In genomic region chr11:23131122-23131521, GRCm38 (mm10) we compare ENCODE assay signal across 26 mouse cellular contexts.
DNase-seq lines count a peak whose midpoint lies in the region; ATAC-seq lines count a peak whose summit lies in the region.
"Had no signal": no experiment of that assay in that cellular context is flagged by ENCODE, and none has a peak within 500 bp of the region (broad histone marks: within the 10 kb centered on the region; RNA-seq: fewer than 3 reads in every experiment).

No protein-coding gene starts in this region.

- DNase-seq in embryonic facial prominence, embryonic 11.5 days (ENCODE audit: low spot score): peak; percentile 18
- DNase-seq in embryonic facial prominence, embryonic 10.5 days (ENCODE audit: low spot score): no peak
- DNase-seq in thymus, postnatal 0 days (ENCODE audit: low spot score): peak; percentile 4
- no peak for DNase-seq in thymus, postnatal 25 days
- peak; percentile 22 for DNase-seq in mesoderm, embryonic 11.5 days (ENCODE audit: low read depth, low spot score)
- no peak for DNase-seq in cerebellum, postnatal 25 days
- no peak for DNase-seq in MN1 (ENCODE audit: low spot score)
- DNase-seq: adrenal gland, adult 2 months; adrenal gland, postnatal 14 days; cerebellum, adult 11 months; cerebellum, adult 2 months; cerebellum, adult 9-11 months; cerebellum, postnatal 36 days; gastrocnemius, postnatal 25 days; heart, adult 18-20 months; heart, postnatal 10 days; heart, postnatal 36 days had no signal

- no peaks in the 10 kb centered on the region for H3K4me1 ChIP-seq in embryonic facial prominence, embryonic 11.5 days (ENCODE audit: control insufficient read depth, insufficient read depth, low read length)
- no peaks in the 10 kb centered on the region for H3K4me1 ChIP-seq in embryonic facial prominence, embryonic 10.5 days
- H3K4me1 ChIP-seq: embryonic facial prominence, embryonic 12.5 days; embryonic facial prominence, embryonic 15.5 days; forebrain, embryonic 12.5 days; forebrain, embryonic 15.5 days; heart, embryonic 12.5 days; heart, embryonic 15.5 days; hindbrain, embryonic 10.5 days; hindbrain, embryonic 13.5 days had no signal

- no peak overlapping the region for H3K9ac ChIP-seq in embryonic facial prominence, embryonic 11.5 days (replicated peaks; ENCODE audit: low read length)
- H3K9ac ChIP-seq: embryonic facial prominence, embryonic 12.5 days; embryonic facial prominence, embryonic 15.5 days; forebrain, embryonic 12.5 days; forebrain, embryonic 15.5 days; heart, embryonic 12.5 days; heart, embryonic 15.5 days; hindbrain, embryonic 13.5 days had no signal

- H3K4me2 ChIP-seq in embryonic facial prominence, embryonic 11.5 days (ENCODE audit: low read depth, low read length): no peak overlapping the region
- H3K4me2 ChIP-seq: embryonic facial prominence, embryonic 12.5 days; embryonic facial prominence, embryonic 15.5 days; forebrain, embryonic 12.5 days; forebrain, embryonic 15.5 days; heart, embryonic 12.5 days; heart, embryonic 15.5 days; hindbrain, embryonic 13.5 days had no signal

- no peaks in the 10 kb centered on the region for H3K9me3 ChIP-seq in embryonic facial prominence, embryonic 11.5 days (replicated peaks; ENCODE audit: control insufficient read depth, low read length)
- H3K9me3 ChIP-seq in embryonic facial prominence, embryonic 10.5 days: no peaks in the 10 kb centered on the region
- H3K9me3 ChIP-seq: embryonic facial prominence, embryonic 12.5 days; embryonic facial prominence, embryonic 15.5 days; forebrain, embryonic 12.5 days; forebrain, embryonic 15.5 days; heart, embryonic 15.5 days; hindbrain, embryonic 10.5 days; hindbrain, embryonic 13.5 days had no signal

- H3K27me3 ChIP-seq in embryonic facial prominence, embryonic 11.5 days (ENCODE audit: control insufficient read depth, insufficient read depth, low read length): no peaks in the 10 kb centered on the region
- no peaks in the 10 kb centered on the region for H3K27me3 ChIP-seq in embryonic facial prominence, embryonic 10.5 days (replicated peaks; ENCODE audit: low read depth, poor library complexity, severe bottlenecking)
- H3K27me3 ChIP-seq: embryonic facial prominence, embryonic 12.5 days; embryonic facial prominence, embryonic 15.5 days; forebrain, embryonic 12.5 days; forebrain, embryonic 15.5 days; heart, embryonic 12.5 days; heart, embryonic 15.5 days; hindbrain, embryonic 13.5 days had no signal

- no peak overlapping the region for H3K27ac ChIP-seq in embryonic facial prominence, embryonic 11.5 days (replicated peaks; ENCODE audit: low read depth, low read length)
- H3K27ac ChIP-seq in embryonic facial prominence, embryonic 10.5 days (replicated peaks): no peak overlapping the region
- H3K27ac ChIP-seq: embryonic facial prominence, embryonic 12.5 days; embryonic facial prominence, embryonic 15.5 days; forebrain, embryonic 12.5 days; forebrain, embryonic 15.5 days; heart, embryonic 15.5 days; hindbrain, embryonic 10.5 days; hindbrain, embryonic 13.5 days had no signal

- H3K36me3 ChIP-seq in embryonic facial prominence, embryonic 11.5 days (replicated peaks; ENCODE audit: control insufficient read depth, insufficient read depth, low read depth, low read length): no peaks in the 10 kb centered on the region
- H3K36me3 ChIP-seq in embryonic facial prominence, embryonic 10.5 days (replicated peaks): no peaks in the 10 kb centered on the region
- H3K36me3 ChIP-seq: embryonic facial prominence, embryonic 12.5 days; embryonic facial prominence, embryonic 15.5 days; forebrain, embryonic 12.5 days; forebrain, embryonic 15.5 days; heart, embryonic 12.5 days; heart, embryonic 15.5 days; hindbrain, embryonic 10.5 days; hindbrain, embryonic 13.5 days had no signal

- ATAC-seq in embryonic facial prominence, embryonic 11.5 days (replicated peaks; ENCODE audit: insufficient number of reproducible peaks, low FRiP score, low TSS enrichment, low read depth): no peak
- ATAC-seq: forebrain, embryonic 15.5 days; hindbrain, embryonic 16.5 days had no signal

- H3K4me3 ChIP-seq in embryonic facial prominence, embryonic 11.5 days (ENCODE audit: low read depth, low read length): no peak overlapping the region
- H3K4me3 ChIP-seq in embryonic facial prominence, embryonic 10.5 days: no peak overlapping the region
- H3K4me3 ChIP-seq: embryonic facial prominence, embryonic 12.5 days; embryonic facial prominence, embryonic 15.5 days; forebrain, embryonic 12.5 days; forebrain, embryonic 15.5 days; heart, embryonic 12.5 days; heart, embryonic 15.5 days; hindbrain, embryonic 10.5 days; hindbrain, embryonic 13.5 days had no signal

- WGBS in embryonic facial prominence, embryonic 11.5 days: 33% methylated on average over 1 of the region's 1 CpGs
- WGBS in embryonic facial prominence, embryonic 10.5 days: 65% methylated on average over 1 of the region's 1 CpGs

Comparison
In these comparisons a context has a peak if more than half of its experiments do, and no peak if none do; other contexts are left out.
1. DNase-seq: peak in embryonic facial prominence, embryonic 11.5 days (single experiment), thymus, postnatal 0 days (single experiment) and mesoderm, embryonic 11.5 days (single experiment); none in embryonic facial prominence, embryonic 10.5 days (single experiment), thymus, postnatal 25 days (single experiment), cerebellum, postnatal 25 days (0 of 2) and MN1 (single experiment).